Mouse (Mus musculus): ENCODE measurements around the gene Ext2. TPM values are rescaled to one million over a fixed set of nuclear protein-coding genes. Genes with fewer than 3 reads are reported as not detected.

Gene Ext2
- polyA plus RNA-seq, 1 experiment from 2014 or later: 60.3 TPM

DNA sequence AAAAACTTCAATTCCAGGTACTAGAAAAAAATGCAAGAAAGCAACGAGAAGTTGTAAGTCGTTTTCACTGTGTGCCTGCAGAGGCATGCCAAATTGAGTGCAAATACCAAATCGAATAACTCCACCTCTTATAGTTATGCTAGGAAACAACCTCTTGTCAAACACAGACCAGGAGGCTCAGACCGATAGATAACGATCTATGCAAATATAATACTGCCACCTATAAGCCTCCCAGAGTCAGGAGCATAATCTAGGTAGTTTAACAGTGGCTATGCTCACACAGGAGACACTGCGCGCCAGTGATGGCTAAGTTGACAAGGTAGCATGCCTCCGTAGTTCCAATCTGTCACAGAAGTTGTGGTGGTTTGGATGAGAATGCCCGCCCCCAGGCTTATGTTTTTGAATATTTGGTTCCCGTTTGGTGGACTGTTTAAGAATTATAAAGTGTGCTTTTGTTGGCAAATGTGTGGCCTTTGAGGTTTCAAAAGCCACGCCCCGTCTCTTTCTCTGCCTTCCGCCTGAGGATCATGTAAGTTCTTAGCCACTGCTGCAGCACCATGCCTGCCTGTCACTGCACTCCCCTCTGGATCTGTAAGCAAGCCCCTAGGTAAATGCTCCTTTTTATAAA lies 28.1 kb upstream of the Ext2 start:
- no peak overlapping the region for H3K9ac ChIP-seq (ENCODE audit: low read depth, low read length)

DNA sequence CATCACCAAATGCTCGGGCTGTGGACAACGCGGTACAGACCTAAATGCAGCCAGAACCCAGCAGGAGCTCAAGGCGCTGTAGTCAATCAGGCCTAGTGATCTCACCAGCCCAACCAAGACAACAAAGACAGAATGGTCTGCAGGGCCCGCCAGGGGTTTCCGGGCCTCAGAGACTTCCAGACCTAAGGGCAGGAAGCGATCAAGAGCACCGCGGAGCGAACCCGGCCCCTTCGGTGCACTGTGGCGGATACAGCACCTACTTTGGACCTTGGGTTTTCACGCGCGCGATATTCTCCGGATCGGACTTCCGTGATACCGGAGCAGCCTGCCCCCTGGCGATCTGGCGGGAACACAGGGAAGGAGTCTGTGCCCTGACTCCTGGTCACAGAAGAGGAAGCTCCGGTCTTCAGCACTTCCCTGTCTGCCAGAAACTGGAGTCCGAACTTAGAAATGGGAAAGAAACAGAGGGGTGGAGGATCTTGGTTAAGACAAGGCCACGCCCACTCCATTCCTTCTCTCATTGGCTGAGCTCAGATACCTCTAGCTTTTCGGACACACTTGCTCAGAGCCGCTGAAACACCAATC lies 27.2 kb upstream of the Ext2 start, which contains the start of gene Accs:
Gene Accs (minus strand): TSS at position 439 of the 585 bp plus-strand sequence.
- Histone ChIP-seq H3K4me2 (peak within 1 kb of the TSS; percentile 72), H3K4me3 (ENCODE audit: low read depth, low read length) (peak within 1 kb of the TSS; percentile 56), H3K36me3 (ENCODE audit: control insufficient read depth, insufficient read depth, low read length) (peaks cover 7% of the 10 kb centered on the region; the same call in 1 of the 2 replicates), H3K4me1 (ENCODE audit: control insufficient read depth, insufficient read depth, low read length) (peaks cover 6% of the 10 kb centered on the region; the same call in 1 of the 2 replicates), H3K9ac (ENCODE audit: low read depth, low read length) (peak within 1 kb of the TSS; percentile 77), H3K27ac (ENCODE audit: low read depth, low read length) (peak within 1 kb of the TSS; percentile 75), H3K27me3 (ENCODE audit: control insufficient read depth, insufficient read depth, low read length) (no peaks in the 10 kb centered on the region), H3K9me3 (replicated peaks; ENCODE audit: control insufficient read depth, low read length) (no peaks in the 10 kb centered on the region)
- 0% methylated on average over 28 of the region's 28 CpGs for WGBS (ENCODE audit: insufficient replicate concordance)
- peak; percentile 76 for ATAC-seq (replicated peaks; ENCODE audit: insufficient number of reproducible peaks, low FRiP score, low TSS enrichment)

More for the DNA sequence above, 28.1 kb upstream of the Ext2 start:
- 44% methylated on average over 13 of the region's 13 CpGs for WGBS (ENCODE audit: insufficient replicate concordance)
- Histone ChIP-seq H3K36me3 (ENCODE audit: control insufficient read depth, insufficient read depth, low read length) (peaks cover 7% of the 10 kb centered on the region; the same call in 1 of the 2 replicates), H3K27ac (ENCODE audit: low read depth, low read length) (no peak overlapping the region), H3K9me3 (replicated peaks; ENCODE audit: control insufficient read depth, low read length) (no peaks in the 10 kb centered on the region), H3K27me3 (ENCODE audit: control insufficient read depth, insufficient read depth, low read length) (no peaks in the 10 kb centered on the region), H3K4me1 (ENCODE audit: control insufficient read depth, insufficient read depth, low read length) (peaks cover 6% of the 10 kb centered on the region; the same call in 1 of the 2 replicates), H3K4me2 (peak overlapping the region; percentile 72), H3K4me3 (ENCODE audit: low read depth, low read length) (no peak overlapping the region)
- ATAC-seq (replicated peaks; ENCODE audit: insufficient number of reproducible peaks, low FRiP score, low TSS enrichment): no peak

DNA sequence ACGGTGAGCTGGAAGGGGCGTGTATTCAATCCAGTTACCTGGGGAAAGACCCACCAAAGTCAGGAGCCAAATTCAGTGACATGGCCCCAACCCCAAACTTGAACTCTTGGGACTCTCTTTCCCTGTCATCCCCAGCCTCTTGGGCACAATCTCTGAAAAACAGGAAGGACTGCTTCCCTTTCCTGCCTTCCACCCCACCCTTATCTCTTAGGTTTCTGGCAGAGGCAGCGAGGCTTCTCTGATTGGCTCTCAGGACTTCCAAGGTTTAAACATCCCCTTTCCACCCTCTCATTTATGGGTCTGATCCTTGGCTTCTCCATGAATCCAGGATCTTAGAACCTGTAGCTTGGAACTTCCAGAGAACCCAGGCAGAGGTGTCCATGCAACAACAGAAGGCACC lies 19.0 kb upstream of the Ext2 start:
- H3K36me3 ChIP-seq (ENCODE audit: control insufficient read depth, insufficient read depth, low read length): peaks cover 22% of the 10 kb centered on the region
- 0 out of 2 replicates have a peak, but pooled peaks cover 3% of the 10 kb centered on the region for H3K4me1 ChIP-seq (ENCODE audit: control insufficient read depth, insufficient read depth, low read length)
- WGBS (ENCODE audit: insufficient replicate concordance): 76% methylated on average over 3 of the region's 3 CpGs
- no peak overlapping the region for H3K4me3 ChIP-seq (ENCODE audit: low read depth, low read length)
- H3K27ac ChIP-seq (ENCODE audit: low read depth, low read length): no peak overlapping the region
- no peaks in the 10 kb centered on the region for H3K27me3 ChIP-seq (ENCODE audit: control insufficient read depth, insufficient read depth, low read length)
- no peak overlapping the region for H3K4me2 ChIP-seq
- no peaks in the 10 kb centered on the region for H3K9me3 ChIP-seq (replicated peaks; ENCODE audit: control insufficient read depth, low read length)
- no peak for ATAC-seq (replicated peaks; ENCODE audit: insufficient number of reproducible peaks, low FRiP score, low TSS enrichment)
- H3K9ac ChIP-seq (ENCODE audit: low read depth, low read length): no peak overlapping the region

DNA sequence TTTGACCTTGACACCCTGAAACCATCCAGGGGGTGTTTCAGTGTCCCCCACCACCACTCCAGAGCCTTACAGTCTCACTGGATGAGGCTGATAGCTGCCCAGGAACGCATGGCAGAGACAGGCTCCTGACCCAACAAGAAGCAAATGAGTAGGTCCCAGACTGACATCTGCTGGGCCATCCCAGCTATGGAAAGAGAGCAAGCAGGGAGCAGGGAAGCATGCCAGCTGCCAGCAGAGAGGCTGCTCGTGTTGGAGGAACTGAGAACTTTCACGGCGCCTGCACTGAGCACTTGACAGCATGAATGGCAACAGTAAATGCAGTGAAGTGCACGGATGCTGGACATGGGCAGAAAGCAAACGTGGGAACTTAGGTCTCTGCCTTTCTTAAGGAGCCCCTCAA lies 17.7 kb upstream of the Ext2 start:
- Histone ChIP-seq H3K4me3 (ENCODE audit: low read depth, low read length) (no peak overlapping the region), H3K27ac (ENCODE audit: low read depth, low read length) (no peak overlapping the region), H3K27me3 (ENCODE audit: control insufficient read depth, insufficient read depth, low read length) (no peaks in the 10 kb centered on the region), H3K9me3 (replicated peaks; ENCODE audit: control insufficient read depth, low read length) (no peaks in the 10 kb centered on the region), H3K9ac (ENCODE audit: low read depth, low read length) (no peak overlapping the region), H3K36me3 (ENCODE audit: control insufficient read depth, insufficient read depth, low read length) (peaks cover 15% of the 10 kb centered on the region), H3K4me2 (no peak overlapping the region), H3K4me1 (ENCODE audit: control insufficient read depth, insufficient read depth, low read length) (0 out of 2 replicates have a peak, but pooled peaks cover 3% of the 10 kb centered on the region)
- ATAC-seq (replicated peaks; ENCODE audit: insufficient number of reproducible peaks, low FRiP score, low TSS enrichment): no peak
- 75% methylated on average over 6 of the region's 6 CpGs for whole genome bisulfite sequencing (ENCODE audit: insufficient replicate concordance)

DNA sequence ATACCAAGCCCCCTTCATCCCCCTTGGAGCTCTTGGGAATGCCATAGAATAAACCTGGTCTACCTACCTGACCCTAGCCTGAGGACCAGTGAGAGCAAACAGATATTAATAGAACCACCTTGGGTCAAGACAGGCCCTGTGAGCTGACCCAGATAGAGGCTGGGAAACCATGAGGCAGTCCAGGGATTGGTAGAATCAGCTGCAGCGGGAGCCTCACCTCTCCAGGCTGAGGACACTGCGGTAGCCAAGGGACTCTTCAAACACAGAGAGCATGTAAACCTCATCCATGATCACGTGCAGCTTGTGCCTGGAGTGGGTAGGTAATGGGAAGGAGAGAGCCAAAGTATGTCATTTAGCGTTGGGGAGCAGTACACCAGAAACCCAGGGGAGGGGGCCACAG lies 16.6 kb upstream of the Ext2 start:
- Histone ChIP-seq H3K9ac (ENCODE audit: low read depth, low read length) (no peak overlapping the region), H3K36me3 (ENCODE audit: control insufficient read depth, insufficient read depth, low read length) (peaks cover 15% of the 10 kb centered on the region), H3K9me3 (replicated peaks; ENCODE audit: control insufficient read depth, low read length) (no peaks in the 10 kb centered on the region), H3K27ac (ENCODE audit: low read depth, low read length) (no peak overlapping the region), H3K4me2 (no peak overlapping the region), H3K4me3 (ENCODE audit: low read depth, low read length) (no peak overlapping the region), H3K4me1 (ENCODE audit: control insufficient read depth, insufficient read depth, low read length) (0 out of 2 replicates have a peak, but pooled peaks cover 3% of the 10 kb centered on the region), H3K27me3 (ENCODE audit: control insufficient read depth, insufficient read depth, low read length) (no peaks in the 10 kb centered on the region)
- ATAC-seq (replicated peaks; ENCODE audit: insufficient number of reproducible peaks, low FRiP score, low TSS enrichment): no peak
- 87% methylated on average over 4 of the region's 4 CpGs for WGBS (ENCODE audit: insufficient replicate concordance)

DNA sequence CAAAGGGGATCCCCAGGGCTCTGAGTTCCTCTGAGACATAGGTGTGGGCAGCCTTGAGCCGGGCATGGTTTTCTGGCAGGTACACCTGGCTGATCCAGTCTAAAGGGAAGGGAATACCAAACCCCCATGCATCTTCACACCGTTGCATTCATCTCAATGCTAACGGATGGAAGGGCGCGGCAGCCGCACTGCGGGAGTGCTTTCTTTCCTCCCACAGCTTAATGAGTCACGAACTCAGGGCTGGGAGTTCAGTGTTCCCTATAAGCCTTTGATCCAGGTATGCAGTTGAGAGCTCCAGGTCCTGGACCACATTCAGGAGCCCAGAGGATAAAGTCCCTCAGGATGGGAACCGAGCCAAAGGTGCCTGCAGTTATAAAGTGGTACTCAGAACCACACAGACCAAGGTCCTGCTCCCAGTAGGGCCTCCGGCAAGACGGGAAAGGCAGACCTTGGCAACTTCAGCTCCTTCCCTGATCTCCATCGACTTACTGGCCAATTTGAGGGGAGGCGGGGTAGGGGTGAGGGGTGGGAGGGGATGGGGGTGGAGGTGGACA lies 13.9 kb upstream of the Ext2 start:
- H3K27me3 ChIP-seq (ENCODE audit: control insufficient read depth, insufficient read depth, low read length): no peaks in the 10 kb centered on the region
- H3K36me3 ChIP-seq (ENCODE audit: control insufficient read depth, insufficient read depth, low read length): peaks cover 15% of the 10 kb centered on the region; the same call in 1 of the 2 replicates
- no peak for ATAC-seq (replicated peaks; ENCODE audit: insufficient number of reproducible peaks, low FRiP score, low TSS enrichment)
- 69% methylated on average over 13 of the region's 13 CpGs for WGBS (ENCODE audit: insufficient replicate concordance)
- 0 out of 2 replicates have a peak, but pooled peaks cover 3% of the 10 kb centered on the region for H3K4me1 ChIP-seq (ENCODE audit: control insufficient read depth, insufficient read depth, low read length)
- no peak overlapping the region for H3K9ac ChIP-seq (ENCODE audit: low read depth, low read length)
- H3K4me2 ChIP-seq: no peak overlapping the region
- H3K4me3 ChIP-seq (ENCODE audit: low read depth, low read length): no peak overlapping the region
- H3K9me3 ChIP-seq (replicated peaks; ENCODE audit: control insufficient read depth, low read length): no peaks in the 10 kb centered on the region
- H3K27ac ChIP-seq (ENCODE audit: low read depth, low read length): no peak overlapping the region

DNA sequence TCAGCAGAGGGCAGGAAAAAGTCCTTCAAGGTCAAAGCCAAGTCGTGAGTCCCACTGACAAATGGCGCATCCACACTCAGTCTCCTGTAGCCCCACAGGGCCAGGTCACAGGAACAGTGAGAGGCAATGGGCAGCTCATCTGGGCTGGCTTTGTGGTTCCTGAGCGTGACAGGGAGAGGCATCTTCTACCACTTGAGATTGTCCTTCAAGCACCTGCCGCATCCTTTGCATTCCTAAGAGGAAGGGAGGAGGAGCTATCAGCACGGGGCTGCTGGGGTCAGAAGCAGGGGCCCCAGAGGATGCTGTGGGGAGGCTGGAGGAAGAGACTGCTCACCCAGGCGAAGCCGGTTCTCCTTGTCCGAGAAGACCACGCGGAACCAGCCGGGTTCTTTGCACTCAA lies 13.2 kb upstream of the Ext2 start:
- no peak for ATAC-seq (replicated peaks; ENCODE audit: insufficient number of reproducible peaks, low FRiP score, low TSS enrichment)
- 63% methylated on average over 11 of the region's 11 CpGs for WGBS (ENCODE audit: insufficient replicate concordance)
- no peak overlapping the region for H3K4me3 ChIP-seq (ENCODE audit: low read depth, low read length)
- H3K9ac ChIP-seq (ENCODE audit: low read depth, low read length): no peak overlapping the region
- peaks cover 12% of the 10 kb centered on the region; the same call in 1 of the 2 replicates for H3K36me3 ChIP-seq (ENCODE audit: control insufficient read depth, insufficient read depth, low read length)
- H3K4me2 ChIP-seq: no peak overlapping the region
- H3K27me3 ChIP-seq (ENCODE audit: control insufficient read depth, insufficient read depth, low read length): no peaks in the 10 kb centered on the region
- 0 out of 2 replicates have a peak, but pooled peaks cover 3% of the 10 kb centered on the region for H3K4me1 ChIP-seq (ENCODE audit: control insufficient read depth, insufficient read depth, low read length)
- H3K27ac ChIP-seq (ENCODE audit: low read depth, low read length): no peak overlapping the region
- H3K9me3 ChIP-seq (replicated peaks; ENCODE audit: control insufficient read depth, low read length): no peaks in the 10 kb centered on the region

DNA sequence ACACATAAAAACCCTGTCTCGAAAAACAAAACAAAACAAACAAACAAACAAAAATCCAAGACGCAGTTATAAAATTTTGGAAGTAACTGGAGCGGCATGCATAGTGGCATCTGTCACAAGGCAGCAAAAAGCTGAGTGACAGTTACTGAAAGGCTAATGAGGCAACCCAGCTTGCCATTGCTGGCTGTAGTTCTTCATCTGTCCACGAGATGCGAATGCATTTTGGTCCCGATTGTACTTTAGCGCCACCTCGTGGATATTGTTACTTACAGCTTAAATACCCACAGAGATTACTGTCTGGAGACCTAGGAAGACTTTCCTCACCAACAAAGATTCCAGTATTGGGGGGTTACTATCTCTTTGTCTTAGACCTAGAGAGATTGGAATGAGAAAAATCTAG lies 1.2 kb upstream of the Ext2 start:
- no peak; the same call in 1 of the 2 replicates for ATAC-seq (replicated peaks; ENCODE audit: insufficient number of reproducible peaks, low FRiP score, low TSS enrichment)
- no peak overlapping the region for H3K27ac ChIP-seq (ENCODE audit: low read depth, low read length)
- 17% methylated on average over 8 of the region's 8 CpGs for WGBS (ENCODE audit: insufficient replicate concordance)
- peaks cover 8% of the 10 kb centered on the region for H3K4me1 ChIP-seq (ENCODE audit: control insufficient read depth, insufficient read depth, low read length)
- H3K27me3 ChIP-seq (ENCODE audit: control insufficient read depth, insufficient read depth, low read length): no peaks in the 10 kb centered on the region
- H3K9me3 ChIP-seq (replicated peaks; ENCODE audit: control insufficient read depth, low read length): no peaks in the 10 kb centered on the region
- H3K4me2 ChIP-seq: no peak overlapping the region
- H3K9ac ChIP-seq (ENCODE audit: low read depth, low read length): no peak overlapping the region
- no peak overlapping the region for H3K4me3 ChIP-seq (ENCODE audit: low read depth, low read length)
- H3K36me3 ChIP-seq (ENCODE audit: control insufficient read depth, insufficient read depth, low read length): no peaks in the 10 kb centered on the region

Measured in heart, embryonic 11.5 days (tissue).